Mouse (Mus musculus) embryonic facial prominence, embryonic 10.5 days (tissue): ENCODE results near the gene Gm5678. TPM values are rescaled to one million over a fixed set of nuclear protein-coding genes. Genes with fewer than 3 reads are reported as not detected.

Experiments
- DNase-seq: peaks from one replicate; pipeline ENCODE4 v3.0.0-alpha.2; 2017; ENCODE audit warnings: low spot score
- H3K27ac ChIP-seq: fragments of 300-500 bp; sonication (generic); replicated peaks from 2 replicates; pipeline ENCODE4 v1.5.1; 2016; ENCODE audit warnings: mild to moderate bottlenecking
- H3K27me3 ChIP-seq: fragments of 300-500 bp; sonication (generic); replicated peaks from 2 replicates; pipeline ENCODE4 v1.6.1; 2016; ENCODE audit warnings: low read depth, mild to moderate bottlenecking; ENCODE audit not compliant: poor library complexity, severe bottlenecking
- H3K36me3 ChIP-seq: fragments of 300-500 bp; sonication (generic); replicated peaks from 2 replicates; pipeline ENCODE4 v1.6.1; 2016; ENCODE audit warnings: mild to moderate bottlenecking, moderate library complexity
- H3K4me1 ChIP-seq: fragments of 300-500 bp; sonication (generic); 2 replicates; pipeline ENCODE4 v1.6.1; 2016
- H3K4me3 ChIP-seq: fragments of 300-500 bp; sonication (generic); 2 replicates; pipeline ENCODE4 v1.5.1; 2016; ENCODE audit warnings: mild to moderate bottlenecking, moderate library complexity
- H3K9me3 ChIP-seq: fragments of 300-500 bp; sonication (generic); 2 replicates; pipeline ENCODE4 v1.6.1; 2016; ENCODE audit warnings: mild to moderate bottlenecking
- WGBS: fragments of 180-500 bp; shearing (Covaris S2); methylation state at CpG from one replicate; pipeline ENCODE4 v1.1.7; 2016; 5-methylcytosine and 5-hydroxymethylcytosine counted together
- polyA plus RNA-seq: library from polyadenylated mRNA; unstranded; fragments of >200 nt; fragmentation: Nextera tagmentation; extraction: Ambion mirVana; gene quantifications from 2 replicates; pipeline ENCODE4 v1.2.1, GENCODE M21; 2016

Gene Gm5678
- polyA plus RNA-seq, 1 experiment from 2014 or later, result not detected

GRCm38 (mm10) chr16:93594448-93594847 lies 33.4 kb upstream of the Gm5678 start:
- Histone ChIP-seq H3K27me3 (no peaks in the 10 kb centered on the region), H3K4me3 (no peak overlapping the region), H3K27ac (no peak overlapping the region), H3K36me3 (peaks cover 70% of the 10 kb centered on the region), H3K9me3 (no peaks in the 10 kb centered on the region), H3K4me1 (no peaks in the 10 kb centered on the region)
- no peak for DNase-seq
- WGBS, result 93% methylated on average over 10 of the region's 10 CpGs

DNA sequence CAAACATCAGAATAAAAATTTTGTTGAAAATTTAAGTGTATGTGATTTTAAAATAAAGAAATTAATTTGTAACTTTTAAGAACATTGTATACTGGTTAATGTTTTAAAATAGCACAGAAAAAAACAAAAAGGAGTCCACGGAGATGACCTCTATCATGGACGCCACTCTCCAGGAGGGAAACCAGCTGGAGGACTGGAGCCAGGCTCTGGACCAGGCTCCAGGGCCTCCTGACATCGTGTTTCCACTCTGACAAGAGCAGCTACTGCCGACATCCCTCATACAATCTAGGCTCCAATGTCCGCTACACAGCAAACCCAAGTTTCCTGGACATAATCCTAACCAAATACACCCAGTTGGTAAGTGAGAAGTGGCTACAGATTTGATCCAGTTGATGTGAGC lies 32.1 kb upstream of the Gm5678 start:
- 91% methylated on average over 5 of the region's 5 CpGs for WGBS
- no peaks in the 10 kb centered on the region for H3K27me3 ChIP-seq
- DNase-seq, result no peak
- H3K36me3 ChIP-seq, result peaks cover 56% of the 10 kb centered on the region
- no peak overlapping the region for H3K4me3 ChIP-seq
- no peaks in the 10 kb centered on the region for H3K4me1 ChIP-seq
- H3K9me3 ChIP-seq, result no peaks in the 10 kb centered on the region
- H3K27ac ChIP-seq, result no peak overlapping the region

GRCm38 (mm10) chr16:93596807-93597206 lies 31.1 kb upstream of the Gm5678 start:
- Histone ChIP-seq H3K4me1 (no peaks in the 10 kb centered on the region), H3K9me3 (no peaks in the 10 kb centered on the region), H3K4me3 (no peak overlapping the region), H3K36me3 (peaks cover 52% of the 10 kb centered on the region), H3K27ac (no peak overlapping the region), H3K27me3 (no peaks in the 10 kb centered on the region)
- 96% methylated on average over 7 of the region's 7 CpGs for WGBS
- no peak for DNase-seq

DNA sequence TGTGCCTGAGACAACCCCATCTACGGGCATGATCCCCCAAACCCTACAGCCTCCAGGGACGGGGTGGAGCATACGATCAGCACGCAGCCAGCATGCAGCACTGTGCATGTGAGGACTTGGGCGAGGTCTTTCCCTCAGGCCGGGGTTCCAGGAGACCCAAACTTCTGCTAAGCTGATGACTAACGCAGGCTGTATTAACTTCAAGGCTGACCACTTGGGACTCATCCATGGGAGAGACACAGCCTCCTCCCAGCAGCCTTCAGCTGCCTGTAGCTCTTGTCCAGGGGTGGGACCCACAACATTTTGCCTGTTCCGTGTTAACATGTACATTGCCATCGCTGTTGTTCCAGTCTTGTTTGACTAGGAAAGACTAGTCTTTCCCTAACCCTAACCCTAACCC lies 30.3 kb upstream of the Gm5678 start:
- H3K4me3 ChIP-seq, result no peak overlapping the region
- no peak overlapping the region for H3K27ac ChIP-seq
- H3K36me3 ChIP-seq, result peaks cover 49% of the 10 kb centered on the region
- H3K4me1 ChIP-seq, result no peaks in the 10 kb centered on the region
- H3K9me3 ChIP-seq, result no peaks in the 10 kb centered on the region
- H3K27me3 ChIP-seq, result no peaks in the 10 kb centered on the region
- no peak for DNase-seq
- WGBS, result 96% methylated on average over 9 of the region's 9 CpGs

DNA sequence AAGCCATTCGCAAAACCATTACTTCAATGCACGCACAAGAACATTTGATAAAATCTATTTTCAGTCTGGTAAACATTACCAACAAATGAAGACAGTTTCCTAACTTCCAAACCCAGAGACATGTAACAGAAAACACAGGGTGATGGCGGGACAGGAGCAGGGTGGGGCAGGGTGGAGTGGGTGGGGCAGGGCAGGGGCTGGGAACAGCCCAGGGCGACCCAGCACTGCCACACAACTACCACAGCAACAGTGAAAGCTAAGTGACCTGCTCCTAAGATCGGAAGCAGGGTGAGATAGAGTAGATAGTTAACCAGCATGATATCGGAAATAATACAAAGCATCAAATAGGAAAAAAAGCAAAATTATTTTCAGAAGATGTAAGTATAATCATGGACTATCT lies 28.4 kb upstream of the Gm5678 start:
- H3K27ac ChIP-seq, result no peak overlapping the region
- WGBS, result 91% methylated on average over 6 of the region's 6 CpGs
- no peak for DNase-seq
- H3K4me1 ChIP-seq, result peaks cover 13% of the 10 kb centered on the region
- no peak overlapping the region for H3K4me3 ChIP-seq
- no peaks in the 10 kb centered on the region for H3K27me3 ChIP-seq
- no peaks in the 10 kb centered on the region for H3K9me3 ChIP-seq
- H3K36me3 ChIP-seq, result peaks cover 36% of the 10 kb centered on the region

DNA sequence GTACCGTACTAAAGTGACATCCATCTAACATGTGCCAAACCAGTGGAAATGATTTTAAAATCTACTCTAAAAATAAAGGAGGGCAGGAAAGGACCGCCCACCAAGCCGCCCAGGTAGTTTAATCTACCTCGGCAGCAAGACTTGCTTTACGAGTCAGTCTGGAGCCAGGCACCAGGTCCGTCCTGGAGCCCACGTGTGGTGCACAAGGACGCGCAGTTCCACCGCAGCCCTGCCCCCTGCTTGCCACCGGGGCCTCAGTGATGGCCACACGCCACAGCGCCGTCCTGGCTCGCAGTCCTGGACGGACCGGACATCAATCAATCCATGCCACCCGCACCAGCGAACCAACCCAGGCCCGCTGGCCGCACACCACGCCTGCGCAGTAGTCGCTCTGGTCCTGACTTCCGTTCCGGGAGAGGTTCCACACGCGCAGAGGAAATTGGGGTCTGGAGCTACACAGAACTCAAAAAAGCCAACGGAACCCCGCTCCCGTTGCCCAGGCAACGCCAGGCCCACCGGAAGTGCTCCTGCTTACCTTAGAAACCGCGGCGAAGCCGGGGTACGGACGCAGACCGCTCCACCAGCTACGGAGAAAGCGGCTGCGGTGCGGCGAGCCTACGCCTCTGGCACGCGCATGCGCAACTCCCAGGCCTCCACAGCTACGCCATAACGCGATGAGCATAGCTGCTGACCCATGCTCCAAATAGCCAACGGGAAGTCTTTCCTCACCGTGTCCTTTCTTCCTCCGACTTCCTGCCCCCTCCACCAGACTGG lies 24.3 kb upstream of the Gm5678 start, which contains the start of gene Setd4:
Gene Setd4, minus strand, starts transcription at position 625 of the 774 bp plus-strand sequence.
- peak; percentile 93 for DNase-seq
- H3K27me3 ChIP-seq, result no peaks in the 10 kb centered on the region
- 2% methylated on average over 55 of the region's 55 CpGs for WGBS
- peaks cover 31% of the 10 kb centered on the region for H3K4me1 ChIP-seq
- peaks cover 3% of the 10 kb centered on the region; the same call in 1 of the 2 replicates for H3K36me3 ChIP-seq
- H3K9me3 ChIP-seq, result no peaks in the 10 kb centered on the region
- H3K27ac ChIP-seq, result peak within 1 kb of the TSS; percentile 93
- H3K4me3 ChIP-seq, result peak within 1 kb of the TSS; percentile 72

- H3K9me3 ChIP-seq, result no peaks in the 10 kb centered on the region
- H3K27me3 ChIP-seq, result no peaks in the 10 kb centered on the region
- H3K27ac ChIP-seq, result peak overlapping the region; percentile 93
- 3% methylated on average over 16 of the region's 16 CpGs for WGBS
- peak; percentile 39 for DNase-seq
- peaks cover 37% of the 10 kb centered on the region for H3K4me1 ChIP-seq
- H3K4me3 ChIP-seq, result peak overlapping the region; percentile 72
- peaks cover 9% of the 10 kb centered on the region for H3K36me3 ChIP-seq
Observed at GRCm38 (mm10) chr16:93604481-93604969, 23.4 kb upstream of the Gm5678 start.

DNA sequence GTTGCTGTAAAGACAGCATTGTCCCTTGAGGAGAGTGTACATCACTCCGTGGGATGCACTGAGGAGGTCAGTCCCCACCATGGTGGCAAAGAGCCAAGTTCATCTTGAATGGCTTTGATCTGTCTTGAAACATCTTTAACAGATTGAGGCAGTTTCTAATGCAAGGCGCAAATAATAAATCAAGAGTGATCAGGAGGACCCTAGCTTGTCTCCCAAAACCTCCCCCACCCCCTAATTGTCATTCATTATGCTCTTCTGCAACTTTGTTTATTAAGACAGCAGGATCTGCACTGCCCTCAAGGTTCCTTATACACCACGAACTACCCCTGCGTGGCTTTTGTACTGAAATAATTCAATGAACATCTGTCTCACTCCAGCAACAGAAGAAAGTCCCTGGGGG lies 22.3 kb upstream of the Gm5678 start, which contains the start of gene Cbr1:
Gene Cbr1, plus strand, starts transcription at position 301 of the 400 bp plus-strand sequence.
- Histone ChIP-seq H3K4me1 (peaks cover 37% of the 10 kb centered on the region), H3K9me3 (no peaks in the 10 kb centered on the region), H3K4me3 (peak within 1 kb of the TSS; percentile 72), H3K36me3 (peaks cover 19% of the 10 kb centered on the region), H3K27ac (no peak within 1 kb of the TSS), H3K27me3 (no peaks in the 10 kb centered on the region)
- 69% methylated on average over 4 of the region's 4 CpGs for WGBS
- no peak for DNase-seq

- 83% methylated on average over 7 of the region's 7 CpGs for WGBS
- no peak for DNase-seq
Observed at GRCm38 (mm10) chr16:93606146-93606545, 21.8 kb upstream of the Gm5678 start.

GRCm38 (mm10) chr16:93607669-93608101 lies 20.2 kb upstream of the Gm5678 start:
- under 1% methylated on average over 32 of the region's 32 CpGs for WGBS
- DNase-seq, result peak; percentile 89
- Histone ChIP-seq H3K4me3 (peak overlapping the region; percentile 81), H3K36me3 (peaks cover 38% of the 10 kb centered on the region), H3K27me3 (no peaks in the 10 kb centered on the region), H3K4me1 (peaks cover 37% of the 10 kb centered on the region), H3K9me3 (no peaks in the 10 kb centered on the region), H3K27ac (peak overlapping the region; percentile 89)

More at GRCm38 (mm10) chr16:93606146-93606545, 21.8 kb upstream of the Gm5678 start:
- Histone ChIP-seq H3K27me3 (no peaks in the 10 kb centered on the region), H3K9me3 (no peaks in the 10 kb centered on the region), H3K36me3 (peaks cover 25% of the 10 kb centered on the region), H3K4me1 (peaks cover 37% of the 10 kb centered on the region), H3K27ac (no peak overlapping the region), H3K4me3 (no peak overlapping the region)

DNA sequence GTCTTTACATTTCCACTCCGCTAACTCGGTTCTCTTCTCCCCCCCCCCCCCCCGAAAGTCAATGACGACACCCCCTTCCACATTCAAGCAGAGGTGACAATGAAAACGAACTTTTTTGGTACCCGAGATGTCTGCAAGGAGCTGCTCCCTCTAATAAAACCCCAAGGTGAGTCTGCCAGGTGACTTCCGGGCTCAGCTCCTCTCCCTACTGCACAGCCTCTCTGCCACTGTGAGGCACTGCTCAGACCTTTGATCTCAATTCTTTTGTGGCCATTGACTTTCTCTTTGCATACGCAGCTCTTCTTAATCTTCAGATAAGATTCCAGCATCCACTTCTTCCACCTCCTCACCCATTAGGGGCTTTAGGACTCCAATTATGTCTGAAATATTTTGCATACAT lies 19.2 kb upstream of the Gm5678 start:
- Histone ChIP-seq H3K36me3 (peaks cover 38% of the 10 kb centered on the region), H3K4me3 (peak overlapping the region; percentile 81), H3K27ac (no peak overlapping the region), H3K9me3 (no peaks in the 10 kb centered on the region), H3K4me1 (peaks cover 29% of the 10 kb centered on the region), H3K27me3 (no peaks in the 10 kb centered on the region)
- WGBS, result 74% methylated on average over 8 of the region's 8 CpGs
- no peak for DNase-seq

- no peak overlapping the region for H3K27ac ChIP-seq
- no peak for DNase-seq
- peaks cover 38% of the 10 kb centered on the region for H3K36me3 ChIP-seq
- no peak overlapping the region for H3K4me3 ChIP-seq
- peaks cover 20% of the 10 kb centered on the region for H3K4me1 ChIP-seq
- no peaks in the 10 kb centered on the region for H3K9me3 ChIP-seq
- WGBS, result 92% methylated on average over 4 of the region's 4 CpGs
- no peaks in the 10 kb centered on the region for H3K27me3 ChIP-seq
Observed at GRCm38 (mm10) chr16:93609796-93610195, 18.1 kb upstream of the Gm5678 start.

DNA sequence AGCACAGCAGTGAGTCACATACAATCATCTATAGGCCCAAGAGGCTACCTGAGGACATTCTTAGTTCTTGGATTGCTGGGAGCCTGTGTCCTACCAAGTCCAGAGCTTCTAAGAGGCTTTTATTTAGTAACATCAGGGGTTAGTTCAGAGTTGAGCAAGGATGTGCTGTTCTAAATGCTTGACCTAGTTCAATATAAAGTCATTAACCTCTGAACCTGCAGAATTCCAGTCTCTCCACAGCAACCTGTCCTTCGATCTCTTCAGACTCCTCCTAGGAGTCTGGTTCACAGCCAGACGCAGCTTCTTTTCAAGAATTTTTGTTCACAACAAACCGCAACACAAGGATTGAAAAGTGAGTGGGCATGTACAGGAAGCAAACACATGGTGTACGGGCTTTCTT lies 16.9 kb upstream of the Gm5678 start:
- H3K9me3 ChIP-seq, result no peaks in the 10 kb centered on the region
- H3K27me3 ChIP-seq, result no peaks in the 10 kb centered on the region
- no peak for DNase-seq
- no peak overlapping the region for H3K27ac ChIP-seq
- peaks cover 14% of the 10 kb centered on the region for H3K4me1 ChIP-seq
- no peak overlapping the region for H3K4me3 ChIP-seq
- 92% methylated on average over 4 of the region's 4 CpGs for WGBS
- H3K36me3 ChIP-seq, result peaks cover 38% of the 10 kb centered on the region
